ENCODE assay signal across 8 mouse cellular contexts in genomic region chr2:18116432-18116831, GRCm38 (mm10).
"Had no signal": no experiment of that assay in that cellular context is flagged by ENCODE, and none has a peak within 500 bp of the region (broad histone marks: within the 10 kb centered on the region; RNA-seq: fewer than 3 reads in every experiment).

No protein-coding gene starts in this region.

- DNase-seq: kidney, adult 11 months; kidney, postnatal 10 days; liver, embryonic 13.5 days; liver, postnatal 0 days; lung, postnatal 14 days; right cerebral cortex, adult 18-20 months; right cerebral cortex, postnatal 25 days; thymus, postnatal 36 days had no signal
